Mouse (Mus musculus) limb, embryonic 14.5 days (tissue): ENCODE measurements around the gene Insl5. TPM values are rescaled to one million over a fixed set of nuclear protein-coding genes. Genes with fewer than 3 reads are reported as not detected.

Source experiments
- ATAC-seq: fragments of 200-750 bp; cut with Nextera tagmentation; 2 replicates; pipeline ENCODE4 v1.8.0; 2017; ENCODE audit warnings: low read depth, moderate number of reproducible peaks, moderate TSS enrichment; ENCODE audit not compliant: low FRiP score
- DNase-seq: peaks from one replicate; pipeline ENCODE4 v3.0.0-alpha.2; 2015; ENCODE audit warnings: low spot score
- H3K27ac ChIP-seq: fragments of 300-500 bp; sonication (generic); replicated peaks from 2 replicates; pipeline ENCODE4 v1.5.1; 2014; ENCODE audit warnings: low read depth, mild to moderate bottlenecking, low read length, moderate library complexity, mixed read lengths
- H3K27me3 ChIP-seq: fragments of 300-500 bp; sonication (generic); 2 replicates; pipeline ENCODE4 v1.6.1; 2014; ENCODE audit warnings: low read length, mixed read lengths; ENCODE audit not compliant: control insufficient read depth, insufficient read depth
- H3K36me3 ChIP-seq: fragments of 300-500 bp; sonication (generic); 2 replicates; pipeline ENCODE4 v1.6.1; 2014; ENCODE audit warnings: mild to moderate bottlenecking, low read length, moderate library complexity, mixed read lengths; ENCODE audit not compliant: control insufficient read depth, insufficient read depth
- H3K4me1 ChIP-seq: fragments of 300-500 bp; sonication (generic); 2 replicates; pipeline ENCODE4 v1.6.1; 2014; ENCODE audit warnings: antibody characterized with exemption, low read length, mixed read lengths; ENCODE audit not compliant: control insufficient read depth, insufficient read depth
- H3K4me2 ChIP-seq: fragments of 300-500 bp; sonication (generic); replicated peaks from 2 replicates; pipeline ENCODE4 v1.6.1; 2014; ENCODE audit warnings: low read depth, mild to moderate bottlenecking, low read length, moderate library complexity; ENCODE audit not compliant: severe bottlenecking
- H3K4me3 ChIP-seq: fragments of 300-500 bp; sonication (generic); replicated peaks from 2 replicates; pipeline ENCODE4 v1.5.1; 2014; ENCODE audit warnings: low read length
- H3K9ac ChIP-seq: fragments of 300-500 bp; sonication (generic); 2 replicates; pipeline ENCODE4 v1.6.1; 2014; ENCODE audit warnings: mild to moderate bottlenecking, low read depth, low read length, moderate library complexity; ENCODE audit not compliant: severe bottlenecking
- H3K9me3 ChIP-seq: fragments of 300-500 bp; sonication (generic); 2 replicates; pipeline ENCODE4 v1.6.1; 2016; ENCODE audit warnings: low read length; ENCODE audit not compliant: control insufficient read depth
- POLR2A ChIP-seq: fragments of 200-500 bp; IDR thresholded peaks from 2 replicates; pipeline ENCODE4 v1.8.0; 2012; ENCODE audit warnings: inconsistent platforms, mild to moderate bottlenecking, moderate library complexity, borderline replicate concordance; ENCODE audit not compliant: insufficient read depth, insufficient read length; ENCODE audit errors: extremely low read depth
- WGBS: fragments of 180-500 bp; shearing (Covaris S2); extraction: QIAGEN DNeasy Blood & Tissue Kit; methylation state at CpG from one replicate; pipeline ENCODE4 v1.1.7; 2014; 5-methylcytosine and 5-hydroxymethylcytosine counted together
- polyA plus RNA-seq, 2 experiments: library from polyadenylated mRNA; depleted of rRNA in 1 of 2; stranded (reverse) in 1 of 2; unstranded in 1 of 2; fragments of >200 nt; fragmentation: Nextera tagmentation in 1 of 2; extraction: Ambion mirVana in 1 of 2; gene quantifications; 2 replicates each; pipeline versions ENCODE4 v1.2.1 to v1.2.3; 2012 to 2014

The Insl5 gene
- polyA plus RNA-seq, 2 experiments: 0.52 TPM; not detected in 1

GRCm38 (mm10) chr4:103028177-103029088 is 1.8 kb upstream of the Insl5 start:
- Histone ChIP-seq H3K4me1 (no peaks in the 10 kb centered on the region), H3K4me2 (no peak overlapping the region), H3K9me3 (no peaks in the 10 kb centered on the region), H3K36me3 (no peaks in the 10 kb centered on the region), H3K27ac (no peak overlapping the region), H3K27me3 (no peaks in the 10 kb centered on the region), H3K9ac (no peak overlapping the region), H3K4me3 (no peak overlapping the region)
- DNase-seq: no peak
- WGBS: 61% methylated on average over 13 of the region's 13 CpGs
- no peak for ATAC-seq
- TF ChIP-seq POLR2A: no peak

DNA sequence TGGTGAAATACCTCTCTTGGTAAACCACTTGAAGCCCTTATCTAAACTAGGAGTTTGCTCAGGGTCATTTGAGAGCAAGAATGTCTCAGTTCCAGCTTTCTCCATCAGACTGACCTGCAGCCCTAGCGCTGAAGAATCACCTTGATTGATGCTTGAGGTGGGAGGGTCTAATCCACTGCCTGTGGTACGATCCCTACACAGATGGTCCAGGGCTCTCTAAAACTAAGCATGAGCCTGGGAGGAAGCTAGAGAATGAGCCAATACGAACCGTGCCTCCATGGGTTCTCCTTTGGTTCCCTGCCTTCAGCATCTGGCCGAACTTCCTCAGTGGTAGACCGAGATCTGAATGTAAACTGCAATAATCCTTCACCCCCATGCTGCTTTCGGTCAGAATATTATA is 1.1 kb upstream of the Insl5 start:
- Histone ChIP-seq H3K9me3 (no peaks in the 10 kb centered on the region), H3K4me3 (no peak overlapping the region), H3K4me2 (no peak overlapping the region), H3K27ac (no peak overlapping the region), H3K27me3 (no peaks in the 10 kb centered on the region), H3K4me1 (no peaks in the 10 kb centered on the region), H3K36me3 (no peaks in the 10 kb centered on the region), H3K9ac (no peak overlapping the region)
- 50% methylated on average over 7 of the region's 7 CpGs for WGBS
- no peak for TF ChIP-seq POLR2A
- no peak for ATAC-seq
- no peak for DNase-seq

DNA sequence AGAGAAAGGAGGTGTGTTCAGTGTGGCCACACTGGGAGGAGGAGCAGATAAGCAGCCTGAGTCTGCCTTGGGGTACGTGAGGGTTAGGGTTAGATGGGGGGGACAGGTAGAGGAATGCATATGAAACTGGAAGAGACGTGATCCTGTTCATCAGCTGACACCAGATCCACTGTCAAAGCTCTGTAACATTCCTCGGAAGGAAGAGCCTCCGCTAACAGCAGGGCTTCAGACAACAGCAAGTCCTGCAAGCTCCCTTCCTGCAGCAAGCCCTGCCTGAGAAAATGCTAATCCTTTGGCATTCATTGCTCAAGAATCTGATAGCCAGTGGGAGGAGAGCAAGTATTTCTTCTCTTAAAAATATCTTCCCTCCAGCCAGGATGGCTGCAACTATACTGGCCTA is 13.2 kb downstream of the Insl5 start:
- DNase-seq: no peak
- Histone ChIP-seq H3K4me1 (peaks cover 9% of the 10 kb centered on the region; the same call in 1 of the 2 replicates), H3K9ac (no peak overlapping the region), H3K4me2 (no peak overlapping the region), H3K36me3 (no peaks in the 10 kb centered on the region), H3K9me3 (no peaks in the 10 kb centered on the region), H3K27ac (no peak overlapping the region), H3K27me3 (no peaks in the 10 kb centered on the region), H3K4me3 (no peak overlapping the region)
- no peak for TF ChIP-seq POLR2A
- WGBS: 9% methylated on average over 4 of the region's 4 CpGs
- ATAC-seq: no peak

DNA sequence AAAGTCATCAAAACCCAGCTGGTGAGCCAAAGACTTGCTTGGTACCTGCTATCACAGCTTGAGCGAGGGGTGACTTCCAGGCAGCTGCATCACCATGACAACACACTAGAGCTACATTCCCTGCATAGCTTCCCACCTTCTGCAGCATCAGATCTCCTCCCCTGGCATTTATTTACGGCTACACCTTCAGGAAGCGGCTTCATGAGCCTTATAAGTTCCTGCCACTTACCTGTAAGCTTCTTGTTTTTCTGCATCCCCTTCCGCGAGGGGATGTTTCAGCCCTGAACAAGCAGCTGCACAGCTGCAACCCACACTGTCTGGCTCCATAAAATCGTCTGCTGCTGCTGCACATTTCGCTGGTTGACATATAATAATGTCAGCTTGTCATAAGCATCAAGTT is 14.8 kb downstream of the Insl5 start:
- Histone ChIP-seq H3K4me1 (peaks cover 15% of the 10 kb centered on the region), H3K4me2 (no peak overlapping the region), H3K27ac (no peak overlapping the region), H3K36me3 (no peaks in the 10 kb centered on the region), H3K9me3 (no peaks in the 10 kb centered on the region), H3K9ac (no peak overlapping the region), H3K4me3 (no peak overlapping the region), H3K27me3 (no peaks in the 10 kb centered on the region)
- 14% methylated on average over 7 of the region's 7 CpGs for WGBS
- ATAC-seq (no peak), DNase-seq (no peak)
- no peak for TF ChIP-seq POLR2A

GRCm38 (mm10) chr4:103010734-103011133 is 15.9 kb downstream of the Insl5 start:
- Histone ChIP-seq H3K4me2 (no peak overlapping the region), H3K36me3 (no peaks in the 10 kb centered on the region), H3K27me3 (no peaks in the 10 kb centered on the region), H3K9ac (no peak overlapping the region), H3K4me3 (no peak overlapping the region), H3K27ac (no peak overlapping the region), H3K9me3 (no peaks in the 10 kb centered on the region), H3K4me1 (peaks cover 26% of the 10 kb centered on the region)
- TF ChIP-seq POLR2A: no peak
- 87% methylated on average over 4 of the region's 4 CpGs for WGBS
- DNase-seq (no peak), ATAC-seq (no peak)
